Mouse (Mus musculus): ENCODE results near the gene Tril. TPM values are rescaled to one million over a fixed set of nuclear protein-coding genes. Genes with fewer than 3 reads are reported as not detected.

The Tril gene
- polyA plus RNA-seq, 1 experiment from 2014 or later, result 5.5 TPM

GRCm38 (mm10) chr6:53819761-53820485, 707 bp downstream of the Tril start:
- Histone ChIP-seq H3K27me3 (peaks cover 70% of the 10 kb centered on the region), H3K9ac (peak overlapping the region; percentile 71), H3K27ac (peak overlapping the region; percentile 86), H3K4me3 (peak overlapping the region; percentile 66), H3K4me2 (peak overlapping the region; percentile 97), H3K4me1 (replicated peaks) (peaks cover 33% of the 10 kb centered on the region), H3K9me3 (replicated peaks) (no peaks in the 10 kb centered on the region), H3K36me3 (no peaks in the 10 kb centered on the region)
- WGBS, result under 1% methylated on average over 64 of the region's 64 CpGs
- peak; percentile 33; the same call in 1 of the 2 replicates for ATAC-seq (replicated peaks; ENCODE audit: insufficient number of reproducible peaks, insufficient read depth, low FRiP score, low read depth)

GRCm38 (mm10) chr6:53818732-53819661, 1.6 kb downstream of the Tril start:
- 0 out of 2 replicates have a peak, but pooled peaks have one; percentile 23 for ATAC-seq (replicated peaks; ENCODE audit: insufficient number of reproducible peaks, insufficient read depth, low FRiP score, low read depth)
- Histone ChIP-seq H3K4me3 (peak overlapping the region; percentile 66), H3K27me3 (peaks cover 64% of the 10 kb centered on the region), H3K36me3 (no peaks in the 10 kb centered on the region), H3K4me1 (replicated peaks) (peaks cover 33% of the 10 kb centered on the region), H3K4me2 (peak overlapping the region; percentile 97), H3K9ac (peak overlapping the region; percentile 71), H3K9me3 (replicated peaks) (no peaks in the 10 kb centered on the region), H3K27ac (peak overlapping the region; percentile 86; the same call in 1 of the 2 replicates)
- WGBS, result 3% methylated on average over 52 of the region's 52 CpGs

- H3K27ac ChIP-seq, result no peak overlapping the region
- no peak for ATAC-seq (replicated peaks; ENCODE audit: insufficient number of reproducible peaks, insufficient read depth, low FRiP score, low read depth)
Observed at GRCm38 (mm10) chr6:53818264-53818731, 2.3 kb downstream of the Tril start.

GRCm38 (mm10) chr6:53817763-53818174, 2.9 kb downstream of the Tril start:
- Histone ChIP-seq H3K9ac (0 out of 2 replicates have a peak overlapping the region, but pooled peaks have one; percentile 26), H3K4me2 (peak overlapping the region; percentile 97), H3K4me1 (replicated peaks) (peaks cover 33% of the 10 kb centered on the region), H3K9me3 (replicated peaks) (no peaks in the 10 kb centered on the region), H3K36me3 (no peaks in the 10 kb centered on the region), H3K27me3 (peaks cover 55% of the 10 kb centered on the region), H3K27ac (no peak overlapping the region), H3K4me3 (peak overlapping the region; percentile 66)
- WGBS, result 19% methylated on average over 33 of the region's 33 CpGs
- no peak for ATAC-seq (replicated peaks; ENCODE audit: insufficient number of reproducible peaks, insufficient read depth, low FRiP score, low read depth)

More at GRCm38 (mm10) chr6:53818264-53818731, 2.3 kb downstream of the Tril start:
- peaks cover 33% of the 10 kb centered on the region for H3K4me1 ChIP-seq (replicated peaks)
- H3K9ac ChIP-seq, result 0 out of 2 replicates have a peak overlapping the region, but pooled peaks have one; percentile 26
- WGBS, result under 1% methylated on average over 42 of the region's 42 CpGs
- H3K4me2 ChIP-seq, result peak overlapping the region; percentile 97
- H3K4me3 ChIP-seq, result peak overlapping the region; percentile 66
- no peaks in the 10 kb centered on the region for H3K36me3 ChIP-seq
- H3K27me3 ChIP-seq, result peaks cover 58% of the 10 kb centered on the region
- H3K9me3 ChIP-seq (replicated peaks), result no peaks in the 10 kb centered on the region

- no peaks in the 10 kb centered on the region for H3K9me3 ChIP-seq (replicated peaks)
- H3K9ac ChIP-seq, result no peak overlapping the region
- no peak overlapping the region for H3K27ac ChIP-seq
- H3K27me3 ChIP-seq, result peaks cover 47% of the 10 kb centered on the region
- ATAC-seq (replicated peaks; ENCODE audit: insufficient number of reproducible peaks, insufficient read depth, low FRiP score, low read depth), result no peak
- H3K4me1 ChIP-seq (replicated peaks), result peaks cover 33% of the 10 kb centered on the region
- WGBS, result 71% methylated on average over 8 of the region's 8 CpGs
- H3K36me3 ChIP-seq, result no peaks in the 10 kb centered on the region
- no peak overlapping the region for H3K4me3 ChIP-seq
- H3K4me2 ChIP-seq, result no peak overlapping the region
Observed at GRCm38 (mm10) chr6:53816661-53817060, 4.0 kb downstream of the Tril start.

- Histone ChIP-seq H3K4me3 (no peak overlapping the region), H3K9me3 (replicated peaks) (no peaks in the 10 kb centered on the region), H3K27me3 (peaks cover 42% of the 10 kb centered on the region), H3K27ac (no peak overlapping the region), H3K9ac (no peak overlapping the region), H3K36me3 (no peaks in the 10 kb centered on the region), H3K4me2 (no peak overlapping the region), H3K4me1 (replicated peaks) (peaks cover 27% of the 10 kb centered on the region)
- ATAC-seq (replicated peaks; ENCODE audit: insufficient number of reproducible peaks, insufficient read depth, low FRiP score, low read depth), result no peak
- WGBS, result 61% methylated on average over 7 of the region's 7 CpGs
Observed at GRCm38 (mm10) chr6:53815691-53816090, 4.9 kb downstream of the Tril start.

GRCm38 (mm10) chr6:53814214-53814613, 6.4 kb downstream of the Tril start:
- Histone ChIP-seq H3K9ac (no peak overlapping the region), H3K9me3 (replicated peaks) (no peaks in the 10 kb centered on the region), H3K36me3 (no peaks in the 10 kb centered on the region), H3K4me1 (replicated peaks) (peaks cover 17% of the 10 kb centered on the region), H3K27ac (no peak overlapping the region), H3K4me3 (no peak overlapping the region), H3K4me2 (no peak overlapping the region), H3K27me3 (peaks cover 27% of the 10 kb centered on the region)
- no peak for ATAC-seq (replicated peaks; ENCODE audit: insufficient number of reproducible peaks, insufficient read depth, low FRiP score, low read depth)

- 62% methylated on average over 3 of the region's 3 CpGs for WGBS
- H3K4me3 ChIP-seq, result no peak overlapping the region
Observed at GRCm38 (mm10) chr6:53812242-53812641, 8.4 kb downstream of the Tril start.

GRCm38 (mm10) chr6:53808801-53809200, 11.8 kb downstream of the Tril start:
- no peak for ATAC-seq (replicated peaks; ENCODE audit: insufficient number of reproducible peaks, insufficient read depth, low FRiP score, low read depth)
- H3K4me2 ChIP-seq, result no peak overlapping the region
- H3K36me3 ChIP-seq, result no peaks in the 10 kb centered on the region
- H3K4me1 ChIP-seq (replicated peaks), result no peaks in the 10 kb centered on the region; the same call in 1 of the 2 replicates
- no peak overlapping the region for H3K4me3 ChIP-seq
- H3K27ac ChIP-seq, result no peak overlapping the region
- 71% methylated on average over 9 of the region's 9 CpGs for WGBS
- no peaks in the 10 kb centered on the region for H3K9me3 ChIP-seq (replicated peaks)
- no peaks in the 10 kb centered on the region; the same call in 1 of the 2 replicates for H3K27me3 ChIP-seq
- H3K9ac ChIP-seq, result no peak overlapping the region

More at GRCm38 (mm10) chr6:53812242-53812641, 8.4 kb downstream of the Tril start:
- Histone ChIP-seq H3K9me3 (replicated peaks) (no peaks in the 10 kb centered on the region), H3K9ac (no peak overlapping the region), H3K36me3 (no peaks in the 10 kb centered on the region), H3K4me1 (replicated peaks) (no peaks in the 10 kb centered on the region; the same call in 1 of the 2 replicates), H3K27me3 (peaks cover 7% of the 10 kb centered on the region; the same call in 1 of the 2 replicates), H3K4me2 (no peak overlapping the region), H3K27ac (no peak overlapping the region)
- no peak for ATAC-seq (replicated peaks; ENCODE audit: insufficient number of reproducible peaks, insufficient read depth, low FRiP score, low read depth)

- no peaks in the 10 kb centered on the region for H3K9me3 ChIP-seq (replicated peaks)
- no peaks in the 10 kb centered on the region; the same call in 1 of the 2 replicates for H3K27me3 ChIP-seq
- no peak overlapping the region for H3K4me3 ChIP-seq
- H3K9ac ChIP-seq, result no peak overlapping the region
- H3K27ac ChIP-seq, result no peak overlapping the region
- no peak for ATAC-seq (replicated peaks; ENCODE audit: insufficient number of reproducible peaks, insufficient read depth, low FRiP score, low read depth)
- peaks cover 2% of the 10 kb centered on the region; the same call in 1 of the 2 replicates for H3K4me1 ChIP-seq (replicated peaks)
- H3K36me3 ChIP-seq, result no peaks in the 10 kb centered on the region
- WGBS, result 56% methylated on average over 3 of the region's 3 CpGs
- H3K4me2 ChIP-seq, result no peak overlapping the region
Observed at GRCm38 (mm10) chr6:53807185-53807584, 13.4 kb downstream of the Tril start.

GRCm38 (mm10) chr6:53806591-53807023, 14.0 kb downstream of the Tril start:
- ATAC-seq (replicated peaks; ENCODE audit: insufficient number of reproducible peaks, insufficient read depth, low FRiP score, low read depth), result no peak
- Histone ChIP-seq H3K4me1 (replicated peaks) (peaks cover 7% of the 10 kb centered on the region), H3K36me3 (no peaks in the 10 kb centered on the region), H3K27me3 (no peaks in the 10 kb centered on the region; the same call in 1 of the 2 replicates), H3K27ac (no peak overlapping the region), H3K9ac (no peak overlapping the region), H3K4me3 (no peak overlapping the region), H3K9me3 (replicated peaks) (no peaks in the 10 kb centered on the region), H3K4me2 (no peak overlapping the region)
- 64% methylated on average over 8 of the region's 8 CpGs for WGBS
